Mouse (Mus musculus): ENCODE results near the gene Ptpn4.

The Ptpn4 gene

GRCm38 (mm10) chr1:119805984-119806383 is 31.4 kb downstream of the Ptpn4 start:
- DNase-seq (ENCODE audit: low read depth, low spot score) = no peak

GRCm38 (mm10) chr1:119804586-119804985 is 32.8 kb downstream of the Ptpn4 start:
- no peak for DNase-seq (ENCODE audit: low read depth, low spot score)

- DNase-seq (ENCODE audit: low read depth, low spot score) = no peak
Observed at GRCm38 (mm10) chr1:119795174-119795573, 42.2 kb downstream of the Ptpn4 start.

GRCm38 (mm10) chr1:119794342-119794741 is 43.1 kb downstream of the Ptpn4 start:
- DNase-seq (ENCODE audit: low read depth, low spot score) = no peak

GRCm38 (mm10) chr1:119790616-119791015 is 46.8 kb downstream of the Ptpn4 start:
- DNase-seq (ENCODE audit: low read depth, low spot score) = no peak

GRCm38 (mm10) chr1:119775915-119776314 is 61.5 kb downstream of the Ptpn4 start:
- DNase-seq (ENCODE audit: low read depth, low spot score) = no peak

GRCm38 (mm10) chr1:119735692-119736091 is 101.7 kb downstream of the Ptpn4 start:
- no peak for DNase-seq (ENCODE audit: low read depth, low spot score)

- no peak for DNase-seq (ENCODE audit: low read depth, low spot score)
Observed at GRCm38 (mm10) chr1:119734801-119735200, 102.6 kb downstream of the Ptpn4 start.

GRCm38 (mm10) chr1:119731166-119731565 is 106.2 kb downstream of the Ptpn4 start:
- no peak for DNase-seq (ENCODE audit: low read depth, low spot score)

GRCm38 (mm10) chr1:119713017-119713416 is 124.4 kb downstream of the Ptpn4 start:
- DNase-seq (ENCODE audit: low read depth, low spot score) = no peak

- DNase-seq (ENCODE audit: low read depth, low spot score) = no peak
Observed at GRCm38 (mm10) chr1:119706471-119707217, 130.8 kb downstream of the Ptpn4 start.

GRCm38 (mm10) chr1:119696860-119697259 is 140.6 kb downstream of the Ptpn4 start:
- DNase-seq (ENCODE audit: low read depth, low spot score) = no peak

- DNase-seq (ENCODE audit: low read depth, low spot score) = no peak
Observed at GRCm38 (mm10) chr1:119685773-119686558, 151.4 kb downstream of the Ptpn4 start.

- DNase-seq (ENCODE audit: low read depth, low spot score) = no peak
Observed at GRCm38 (mm10) chr1:119681663-119682213, 155.7 kb downstream of the Ptpn4 start.

- peak; percentile 28 for DNase-seq (ENCODE audit: low read depth, low spot score)
Observed at GRCm38 (mm10) chr1:119674984-119675383, 162.4 kb downstream of the Ptpn4 start.

GRCm38 (mm10) chr1:119666904-119667303 is 170.5 kb downstream of the Ptpn4 start:
- DNase-seq (ENCODE audit: low read depth, low spot score) = no peak

- DNase-seq (ENCODE audit: low read depth, low spot score) = peak; percentile 29
Observed at GRCm38 (mm10) chr1:119654307-119654706, 183.1 kb downstream of the Ptpn4 start.

GRCm38 (mm10) chr1:119650386-119650785 is 187.0 kb downstream of the Ptpn4 start:
- no peak for DNase-seq (ENCODE audit: low read depth, low spot score)

GRCm38 (mm10) chr1:119649627-119650026 is 187.8 kb downstream of the Ptpn4 start:
- DNase-seq (ENCODE audit: low read depth, low spot score) = no peak

GRCm38 (mm10) chr1:119648205-119649111 is 189.0 kb downstream of the Ptpn4 start, which contains the start of gene Epb41l5:
Epb41l5 (minus strand) TSS chr1:119649000.
- DNase-seq (ENCODE audit: low read depth, low spot score) = peak; percentile 95

- DNase-seq (ENCODE audit: low read depth, low spot score) = no peak
Observed at GRCm38 (mm10) chr1:119646356-119646755, 191.1 kb downstream of the Ptpn4 start.
